Mouse (Mus musculus) MEL (cell line): ENCODE measurements at regions not wholly inside any gene's neighbourhood (a gene's known extent, or its start where the extent isn't known, plus 50 kb on each side); places are given as distances from the start of the nearest gene placed in this dataset.

ENCODE experiments used
- HCFC1 ChIP-seq: IDR thresholded peaks from 2 replicates; pipeline ENCODE4 v1.6.1; 2012; ENCODE audit warnings: low read depth, mild to moderate bottlenecking, inconsistent platforms, low read length, improper control_type of control experiment, moderate library complexity
- MAFK ChIP-seq: IDR thresholded peaks from 2 replicates; pipeline ENCODE4 v1.6.1; 2011; ENCODE audit warnings: low read depth, mild to moderate bottlenecking, low read length, improper control_type of control experiment, borderline replicate concordance

- TF ChIP-seq MAFK (no peak), HCFC1 (no peak)
Observed at GRCm38 (mm10) chr16:78442830-78443229, 65.8 kb upstream of the Btg3 start.
